Mouse (Mus musculus): Measurements from ENCODE around the gene Traf7. TPM values are rescaled to one million over a fixed set of nuclear protein-coding genes. Genes with fewer than 3 reads are reported as not detected.

Gene Traf7
- polyA plus RNA-seq, 1 experiment from 2014 or later, result 103 TPM

GRCm38 (mm10) chr17:24528560-24528918 is 801 bp upstream of the Traf7 start:
- peak overlapping the region; percentile 64 for H3K9ac ChIP-seq (ENCODE audit: low read depth, low read length)
- no peaks in the 10 kb centered on the region; the same call in 1 of the 2 replicates for H3K36me3 ChIP-seq (ENCODE audit: control insufficient read depth, insufficient read depth, low read length)
- no peak for ATAC-seq
- WGBS, result 0% methylated on average over 8 of the region's 8 CpGs
- H3K27ac ChIP-seq (ENCODE audit: low read length), result peak overlapping the region; percentile 77
- no peaks in the 10 kb centered on the region; the same call in 1 of the 2 replicates for H3K27me3 ChIP-seq (ENCODE audit: control insufficient read depth, insufficient read depth, low read depth, low read length)
- peak overlapping the region; percentile 48 for H3K4me3 ChIP-seq (ENCODE audit: low read depth, low read length)
- H3K9me3 ChIP-seq (replicated peaks; ENCODE audit: control insufficient read depth, low read length, poor library complexity, severe bottlenecking), result no peaks in the 10 kb centered on the region
- peaks cover 41% of the 10 kb centered on the region for H3K4me1 ChIP-seq (ENCODE audit: control insufficient read depth, insufficient read depth, low read length)
- peak overlapping the region; percentile 94 for H3K4me2 ChIP-seq (ENCODE audit: low read length)

DNA sequence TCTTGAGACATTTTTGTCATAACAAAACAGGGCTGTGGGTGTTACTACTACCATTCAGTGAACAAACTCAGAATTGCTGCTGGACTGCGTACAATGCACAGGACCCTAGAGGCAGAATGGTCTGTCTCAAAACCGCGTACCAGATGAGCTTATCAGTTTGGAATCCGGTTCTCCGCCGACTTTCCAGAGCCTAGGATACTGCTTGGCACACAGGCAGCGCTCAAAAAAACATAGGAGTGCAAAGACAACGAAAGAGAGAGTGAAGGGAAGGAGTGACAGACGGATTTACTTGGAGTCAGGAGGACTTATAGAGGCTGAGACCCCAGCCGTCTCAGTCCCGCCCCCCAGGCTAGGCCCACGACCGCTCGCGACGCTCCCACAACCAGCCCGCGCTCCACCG is 423 bp downstream of the Traf7 start:
- H3K9ac ChIP-seq (ENCODE audit: low read depth, low read length), result peak overlapping the region; percentile 85
- 0 out of 2 replicates have a peak, but pooled peaks have one; percentile 0 for ATAC-seq

GRCm38 (mm10) chr17:24524734-24525133 is 3.0 kb downstream of the Traf7 start:
- H3K9me3 ChIP-seq (replicated peaks; ENCODE audit: control insufficient read depth, low read length, poor library complexity, severe bottlenecking), result no peaks in the 10 kb centered on the region
- ATAC-seq, result no peak
- no peak overlapping the region for H3K9ac ChIP-seq (ENCODE audit: low read depth, low read length)
- H3K4me1 ChIP-seq (ENCODE audit: control insufficient read depth, insufficient read depth, low read length), result peaks cover 23% of the 10 kb centered on the region
- no peak overlapping the region for H3K4me2 ChIP-seq (ENCODE audit: low read length)
- H3K36me3 ChIP-seq (ENCODE audit: control insufficient read depth, insufficient read depth, low read length), result no peaks in the 10 kb centered on the region; the same call in 1 of the 2 replicates
- H3K27ac ChIP-seq (ENCODE audit: low read length), result no peak overlapping the region
- H3K4me3 ChIP-seq (ENCODE audit: low read depth, low read length), result no peak overlapping the region
- no peaks in the 10 kb centered on the region for H3K27me3 ChIP-seq (ENCODE audit: control insufficient read depth, insufficient read depth, low read depth, low read length)
- WGBS, result 84% methylated on average over 2 of the region's 2 CpGs

More for the DNA sequence above, 423 bp downstream of the Traf7 start:
- Histone ChIP-seq H3K4me1 (ENCODE audit: control insufficient read depth, insufficient read depth, low read length) (peaks cover 31% of the 10 kb centered on the region), H3K4me2 (ENCODE audit: low read length) (peak overlapping the region; percentile 77), H3K27me3 (ENCODE audit: control insufficient read depth, insufficient read depth, low read depth, low read length) (no peaks in the 10 kb centered on the region; the same call in 1 of the 2 replicates), H3K4me3 (ENCODE audit: low read depth, low read length) (peak overlapping the region; percentile 74), H3K9me3 (replicated peaks; ENCODE audit: control insufficient read depth, low read length, poor library complexity, severe bottlenecking) (no peaks in the 10 kb centered on the region), H3K36me3 (ENCODE audit: control insufficient read depth, insufficient read depth, low read length) (no peaks in the 10 kb centered on the region; the same call in 1 of the 2 replicates), H3K27ac (ENCODE audit: low read length) (peak overlapping the region; percentile 85)
- under 1% methylated on average over 19 of the region's 19 CpGs for WGBS

DNA sequence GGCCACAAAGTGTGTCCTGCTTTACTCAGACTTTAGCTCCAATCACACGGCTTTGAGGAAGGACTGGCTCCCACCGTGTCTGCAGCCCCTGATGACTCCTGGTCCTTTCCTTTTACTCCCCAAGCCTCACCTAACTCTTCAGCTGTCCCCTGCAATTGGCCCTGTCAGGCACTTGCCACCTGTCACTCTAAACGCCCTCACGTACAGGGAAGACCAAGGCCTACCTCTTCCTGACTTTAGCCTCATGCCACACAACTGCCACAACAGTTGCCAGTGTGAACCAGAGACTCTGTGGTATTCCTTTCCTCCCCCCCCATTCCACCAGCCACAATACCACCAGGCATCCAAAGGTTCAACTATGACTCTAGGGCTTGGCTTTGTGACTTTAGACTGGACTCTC is 7.3 kb downstream of the Traf7 start:
- no peak overlapping the region for H3K27ac ChIP-seq (ENCODE audit: low read length)
- 95% methylated on average over 4 of the region's 4 CpGs for WGBS
- H3K4me3 ChIP-seq (ENCODE audit: low read depth, low read length), result no peak overlapping the region
- H3K4me2 ChIP-seq (ENCODE audit: low read length), result no peak overlapping the region
- no peak overlapping the region for H3K9ac ChIP-seq (ENCODE audit: low read depth, low read length)
- H3K4me1 ChIP-seq (ENCODE audit: control insufficient read depth, insufficient read depth, low read length), result no peaks in the 10 kb centered on the region
- peaks cover 21% of the 10 kb centered on the region for H3K36me3 ChIP-seq (ENCODE audit: control insufficient read depth, insufficient read depth, low read length)
- no peaks in the 10 kb centered on the region for H3K27me3 ChIP-seq (ENCODE audit: control insufficient read depth, insufficient read depth, low read depth, low read length)
- ATAC-seq, result no peak
- H3K9me3 ChIP-seq (replicated peaks; ENCODE audit: control insufficient read depth, low read length, poor library complexity, severe bottlenecking), result no peaks in the 10 kb centered on the region

DNA sequence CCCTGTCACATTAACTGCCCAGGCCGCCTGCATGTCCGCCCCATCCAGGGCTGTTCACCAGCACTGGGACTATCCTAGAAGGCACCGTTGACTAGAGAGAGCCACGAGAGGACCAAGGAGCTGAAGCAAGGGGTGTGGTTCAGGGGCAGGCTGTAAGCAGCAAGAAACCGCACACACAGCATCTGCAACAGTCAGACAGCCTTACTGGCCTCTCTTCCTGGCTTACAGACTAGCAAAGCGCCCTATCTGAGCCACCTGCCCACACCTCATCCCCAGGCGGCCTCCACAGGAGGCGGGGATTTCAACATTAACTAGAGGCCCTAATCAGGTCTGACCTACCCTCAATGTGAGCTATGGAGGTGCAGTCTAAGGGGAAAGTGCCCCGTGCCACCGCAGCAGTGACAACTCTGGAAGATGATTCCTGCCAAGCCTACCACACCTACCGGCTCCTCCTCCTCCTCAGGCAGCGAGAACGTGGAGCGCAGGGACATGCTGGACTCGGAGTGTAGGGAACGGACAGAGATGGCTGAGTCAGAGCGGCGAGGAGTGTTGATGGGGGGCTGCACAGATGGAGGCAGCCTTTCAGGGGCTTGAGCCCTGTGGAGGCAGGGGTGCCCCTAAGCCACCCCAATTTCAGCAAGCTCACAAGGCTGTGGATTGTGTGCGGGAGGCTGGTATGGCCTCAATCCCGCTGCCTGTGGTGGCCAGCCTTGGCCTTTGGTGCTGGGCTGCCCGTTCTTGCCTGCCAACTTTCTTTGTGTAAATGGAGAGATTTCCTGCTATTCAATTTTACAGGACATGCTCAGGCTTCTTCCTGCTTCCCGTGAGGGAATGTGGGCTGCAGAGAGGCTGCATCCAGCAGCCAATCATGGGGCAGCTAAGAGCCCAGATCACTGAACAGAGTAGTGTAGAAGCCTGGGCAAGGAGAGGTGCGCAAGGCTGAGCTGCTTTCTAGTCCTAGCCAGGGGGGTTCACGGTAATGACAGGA is 13.2 kb downstream of the Traf7 start:
- ATAC-seq, result no peak
- no peak overlapping the region for H3K4me2 ChIP-seq (ENCODE audit: low read length)
- H3K4me3 ChIP-seq (ENCODE audit: low read depth, low read length), result no peak overlapping the region
- WGBS, result 88% methylated on average over 24 of the region's 24 CpGs
- peaks cover 43% of the 10 kb centered on the region for H3K36me3 ChIP-seq (ENCODE audit: control insufficient read depth, insufficient read depth, low read length)
- no peak overlapping the region; the same call in 1 of the 2 replicates for H3K27ac ChIP-seq (ENCODE audit: low read length)
- H3K9ac ChIP-seq (ENCODE audit: low read depth, low read length), result no peak overlapping the region
- H3K9me3 ChIP-seq (replicated peaks; ENCODE audit: control insufficient read depth, low read length, poor library complexity, severe bottlenecking), result no peaks in the 10 kb centered on the region
- H3K27me3 ChIP-seq (ENCODE audit: control insufficient read depth, insufficient read depth, low read depth, low read length), result no peaks in the 10 kb centered on the region
- H3K4me1 ChIP-seq (ENCODE audit: control insufficient read depth, insufficient read depth, low read length), result no peaks in the 10 kb centered on the region

DNA sequence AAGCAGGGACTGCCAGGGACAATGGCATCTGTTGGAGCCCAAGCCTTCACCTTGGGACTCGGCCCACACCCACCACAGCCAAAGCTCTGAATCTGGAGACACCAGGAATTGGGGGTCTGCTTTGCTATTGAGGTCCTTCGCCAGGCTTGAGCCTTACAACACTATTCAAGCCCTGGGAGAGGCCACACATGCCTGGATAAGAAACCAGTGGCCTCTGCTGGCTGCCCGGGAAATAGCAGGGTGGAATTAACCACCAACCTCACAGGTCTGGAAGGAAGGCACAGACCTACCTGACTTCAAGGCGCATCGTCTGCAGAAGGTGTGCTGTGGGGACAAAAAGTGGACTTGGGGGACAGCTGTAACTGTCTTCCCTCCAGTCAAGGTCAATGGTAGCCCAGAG is 14.1 kb downstream of the Traf7 start:
- no peaks in the 10 kb centered on the region for H3K4me1 ChIP-seq (ENCODE audit: control insufficient read depth, insufficient read depth, low read length)
- H3K9ac ChIP-seq (ENCODE audit: low read depth, low read length), result no peak overlapping the region
- no peak overlapping the region for H3K27ac ChIP-seq (ENCODE audit: low read length)
- H3K4me2 ChIP-seq (ENCODE audit: low read length), result no peak overlapping the region
- WGBS, result 51% methylated on average over 5 of the region's 5 CpGs
- no peaks in the 10 kb centered on the region for H3K9me3 ChIP-seq (replicated peaks; ENCODE audit: control insufficient read depth, low read length, poor library complexity, severe bottlenecking)
- H3K36me3 ChIP-seq (ENCODE audit: control insufficient read depth, insufficient read depth, low read length), result peaks cover 49% of the 10 kb centered on the region
- no peaks in the 10 kb centered on the region for H3K27me3 ChIP-seq (ENCODE audit: control insufficient read depth, insufficient read depth, low read depth, low read length)
- ATAC-seq, result peak; percentile 58; the same call in 1 of the 2 replicates
- no peak overlapping the region for H3K4me3 ChIP-seq (ENCODE audit: low read depth, low read length)

DNA sequence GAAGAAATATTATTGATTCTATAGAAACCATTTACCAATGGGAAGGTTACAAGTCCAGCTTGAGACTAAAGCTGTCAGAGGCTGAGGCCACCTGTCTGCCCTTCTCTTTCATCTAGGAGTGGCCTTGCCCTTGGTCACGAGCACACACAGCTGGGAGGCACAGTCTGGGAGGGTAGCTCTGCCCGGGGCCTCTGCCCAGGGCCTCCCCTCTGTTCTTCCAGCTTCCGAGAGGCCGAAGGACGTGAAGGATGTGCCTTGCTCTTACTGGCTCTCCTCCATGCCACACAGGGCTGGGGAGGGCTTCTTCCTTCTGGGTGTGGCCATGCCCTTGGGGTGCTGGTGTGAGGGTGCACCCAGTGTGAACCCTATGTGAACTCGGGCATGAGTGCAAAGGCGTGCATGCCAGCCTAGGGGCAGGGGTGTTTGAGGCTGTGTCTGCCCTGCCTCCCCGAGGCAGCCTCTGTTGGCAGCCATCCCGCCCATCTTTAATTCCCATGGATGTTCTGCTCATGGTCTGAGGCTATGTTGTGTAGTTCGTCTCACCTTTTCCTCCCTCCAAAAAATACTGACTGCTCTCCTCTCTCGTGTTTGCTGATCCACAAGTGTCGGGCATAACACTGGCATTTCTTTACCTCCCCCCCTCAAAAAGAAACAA is 19.8 kb downstream of the Traf7 start:
- Histone ChIP-seq H3K27ac (ENCODE audit: low read length) (no peak overlapping the region), H3K9me3 (replicated peaks; ENCODE audit: control insufficient read depth, low read length, poor library complexity, severe bottlenecking) (no peaks in the 10 kb centered on the region), H3K4me1 (ENCODE audit: control insufficient read depth, insufficient read depth, low read length) (no peaks in the 10 kb centered on the region; the same call in 1 of the 2 replicates), H3K4me2 (ENCODE audit: low read length) (no peak overlapping the region), H3K27me3 (ENCODE audit: control insufficient read depth, insufficient read depth, low read depth, low read length) (no peaks in the 10 kb centered on the region), H3K9ac (ENCODE audit: low read depth, low read length) (no peak overlapping the region), H3K4me3 (ENCODE audit: low read depth, low read length) (no peak overlapping the region), H3K36me3 (ENCODE audit: control insufficient read depth, insufficient read depth, low read length) (peaks cover 66% of the 10 kb centered on the region)
- ATAC-seq, result no peak
- 83% methylated on average over 12 of the region's 12 CpGs for WGBS

- 50% methylated on average over 19 of the region's 19 CpGs for whole genome bisulfite sequencing
- Histone ChIP-seq H3K36me3 (ENCODE audit: control insufficient read depth, insufficient read depth, low read length) (peaks cover 70% of the 10 kb centered on the region), H3K27ac (ENCODE audit: low read length) (no peak overlapping the region), H3K4me3 (ENCODE audit: low read depth, low read length) (no peak overlapping the region), H3K9ac (ENCODE audit: low read depth, low read length) (no peak overlapping the region), H3K4me2 (ENCODE audit: low read length) (no peak overlapping the region), H3K4me1 (ENCODE audit: control insufficient read depth, insufficient read depth, low read length) (no peaks in the 10 kb centered on the region; the same call in 1 of the 2 replicates), H3K27me3 (ENCODE audit: control insufficient read depth, insufficient read depth, low read depth, low read length) (no peaks in the 10 kb centered on the region), H3K9me3 (replicated peaks; ENCODE audit: control insufficient read depth, low read length, poor library complexity, severe bottlenecking) (no peaks in the 10 kb centered on the region)
- no peak for ATAC-seq
Observed at GRCm38 (mm10) chr17:24507129-24507664, 20.5 kb downstream of the Traf7 start.
